Mouse (Mus musculus): ENCODE data around the gene Zscan4-ps2. TPM values are rescaled to one million over a fixed set of nuclear protein-coding genes. Genes with fewer than 3 reads are reported as not detected.
"Not testable (repeated sequence)": the region's sequence is repeated elsewhere in the genome, so short reads cannot be mapped to it uniquely, and the experiment has no call there.

Zscan4-ps2 gene
- polyA plus RNA-seq (2015; fragmentation: Nextera tagmentation; extraction: Ambion mirVana), result not detected in 2 replicates

DNA sequence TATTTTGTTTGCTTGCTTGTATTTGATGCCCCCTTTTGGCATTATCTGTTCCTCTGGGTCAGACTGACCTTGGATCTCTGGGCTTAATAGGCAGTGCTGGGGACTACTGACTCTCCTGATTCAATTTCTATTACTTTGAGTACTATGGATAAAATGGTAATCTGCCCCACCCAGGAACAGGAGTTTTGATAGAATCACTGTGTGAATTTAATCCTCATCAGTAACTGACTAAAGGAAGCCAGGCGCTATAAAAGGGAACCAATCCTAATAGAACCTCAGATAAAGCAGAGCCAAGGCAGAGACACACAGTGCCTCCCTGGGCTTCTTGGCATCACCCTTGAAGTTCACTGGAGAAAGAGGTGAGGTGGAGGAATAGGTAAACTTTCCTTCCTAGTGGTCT lies at the start of gene Zscan4-ps2:
Zscan4-ps2 (plus strand) TSS at position 301 of the 400 bp plus-strand sequence.
- not testable (repeated sequence) for ATAC-seq; H3K9ac ChIP-seq (replicated peaks); H3K27me3 ChIP-seq (ENCODE audit: insufficient read depth, low read length); DNase-seq; H3K4me2 ChIP-seq (ENCODE audit: low read depth, low read length); H3K36me3 ChIP-seq (replicated peaks; ENCODE audit: insufficient read depth, low read length); H3K4me3 ChIP-seq (ENCODE audit: low read depth, low read length); H3K4me1 ChIP-seq (ENCODE audit: insufficient read depth); H3K9me3 ChIP-seq (ENCODE audit: low read length); H3K27ac ChIP-seq (ENCODE audit: low read depth)
- 78% methylated on average over 1 of the region's 1 CpGs for WGBS (ENCODE audit: insufficient replicate concordance)

Other genes with a start within 250 kb of the Zscan4-ps2 start
- gene Zscan4e, start 203.6 kb upstream of the Zscan4-ps2 start, polyA plus RNA-seq (2015; fragmentation: Nextera tagmentation; extraction: Ambion mirVana), result not detected in 2 replicates
- not detected in 2 replicates for gene Zscan4f, start 116.4 kb upstream of the Zscan4-ps2 start, polyA plus RNA-seq (2015; fragmentation: Nextera tagmentation; extraction: Ambion mirVana)
- gene Zscan4-ps3, start 95.0 kb downstream of the Zscan4-ps2 start, polyA plus RNA-seq (2015; fragmentation: Nextera tagmentation; extraction: Ambion mirVana), result not detected in 2 replicates
- not detected in 2 replicates for gene Vmn1r72, start 165.8 kb downstream of the Zscan4-ps2 start, polyA plus RNA-seq (2015; fragmentation: Nextera tagmentation; extraction: Ambion mirVana)
- not detected in 2 replicates for gene Vmn1r73, start 216.0 kb downstream of the Zscan4-ps2 start, polyA plus RNA-seq (2015; fragmentation: Nextera tagmentation; extraction: Ambion mirVana)